Mouse (Mus musculus): ENCODE data around the gene AW549877. TPM values are rescaled to one million over a fixed set of nuclear protein-coding genes. Genes with fewer than 3 reads are reported as not detected.

Gene AW549877
- polyA plus RNA-seq, 1 experiment from 2014 or later, result 37.5 TPM

- peaks cover 19% of the 10 kb centered on the region for H3K27me3 ChIP-seq (ENCODE audit: poor library complexity, severe bottlenecking)
- H3K27ac ChIP-seq, result no peak overlapping the region
- no peaks in the 10 kb centered on the region for H3K36me3 ChIP-seq (replicated peaks)
- DNase-seq (ENCODE audit: extremely low spot score, low spot score), result no peak
- peaks cover 28% of the 10 kb centered on the region for H3K4me1 ChIP-seq
- H3K9me3 ChIP-seq, result no peaks in the 10 kb centered on the region
- 91% methylated on average over 2 of the region's 2 CpGs for WGBS
- no peak overlapping the region for H3K4me3 ChIP-seq
Observed at GRCm38 (mm10) chr15:4023747-4024146, 28.2 kb upstream of the AW549877 start.

- H3K27ac ChIP-seq, result no peak overlapping the region
- H3K27me3 ChIP-seq (ENCODE audit: poor library complexity, severe bottlenecking), result peaks cover 8% of the 10 kb centered on the region
- WGBS, result 83% methylated on average over 4 of the region's 4 CpGs
- no peaks in the 10 kb centered on the region for H3K9me3 ChIP-seq
- H3K36me3 ChIP-seq (replicated peaks), result no peaks in the 10 kb centered on the region
- DNase-seq (ENCODE audit: extremely low spot score, low spot score), result no peak
- peaks cover 7% of the 10 kb centered on the region for H3K4me1 ChIP-seq
- no peak overlapping the region for H3K4me3 ChIP-seq
Observed at GRCm38 (mm10) chr15:4020711-4021110, 25.2 kb upstream of the AW549877 start.

- Histone ChIP-seq H3K4me3 (no peak overlapping the region), H3K4me1 (no peaks in the 10 kb centered on the region), H3K9me3 (no peaks in the 10 kb centered on the region), H3K36me3 (replicated peaks) (no peaks in the 10 kb centered on the region), H3K27me3 (ENCODE audit: poor library complexity, severe bottlenecking) (no peaks in the 10 kb centered on the region), H3K27ac (no peak overlapping the region)
- no peak for DNase-seq (ENCODE audit: extremely low spot score, low spot score)
- WGBS, result 81% methylated on average over 2 of the region's 2 CpGs
Observed at GRCm38 (mm10) chr15:4013873-4014272, 18.3 kb upstream of the AW549877 start.

GRCm38 (mm10) chr15:4000536-4000935, 5.0 kb upstream of the AW549877 start:
- no peak for DNase-seq (ENCODE audit: extremely low spot score, low spot score)
- H3K4me3 ChIP-seq, result no peak overlapping the region
- WGBS, result 91% methylated on average over 2 of the region's 2 CpGs
- H3K4me1 ChIP-seq, result peaks cover 7% of the 10 kb centered on the region; the same call in 1 of the 2 replicates
- H3K9me3 ChIP-seq, result peaks cover 7% of the 10 kb centered on the region; the same call in 1 of the 2 replicates
- H3K27me3 ChIP-seq (ENCODE audit: poor library complexity, severe bottlenecking), result no peaks in the 10 kb centered on the region
- no peak overlapping the region for H3K27ac ChIP-seq
- no peaks in the 10 kb centered on the region for H3K36me3 ChIP-seq (replicated peaks)

- WGBS, result 77% methylated on average over 2 of the region's 2 CpGs
- H3K27ac ChIP-seq, result no peak overlapping the region
- no peak overlapping the region for H3K4me3 ChIP-seq
- no peaks in the 10 kb centered on the region for H3K9me3 ChIP-seq
- no peaks in the 10 kb centered on the region for H3K36me3 ChIP-seq (replicated peaks)
- peaks cover 14% of the 10 kb centered on the region for H3K4me1 ChIP-seq
- no peaks in the 10 kb centered on the region for H3K27me3 ChIP-seq (ENCODE audit: poor library complexity, severe bottlenecking)
- DNase-seq (ENCODE audit: extremely low spot score, low spot score), result no peak
Observed at GRCm38 (mm10) chr15:3999144-3999543, 3.6 kb upstream of the AW549877 start.

- DNase-seq (ENCODE audit: extremely low spot score, low spot score), result no peak
- no peaks in the 10 kb centered on the region for H3K9me3 ChIP-seq
- WGBS, result 24% methylated on average over 14 of the region's 14 CpGs
- no peaks in the 10 kb centered on the region for H3K27me3 ChIP-seq (ENCODE audit: poor library complexity, severe bottlenecking)
- peaks cover 7% of the 10 kb centered on the region for H3K36me3 ChIP-seq (replicated peaks)
- H3K4me1 ChIP-seq, result peaks cover 21% of the 10 kb centered on the region
- H3K4me3 ChIP-seq, result peak overlapping the region; percentile 74
- peak overlapping the region; percentile 95 for H3K27ac ChIP-seq
Observed at GRCm38 (mm10) chr15:3996267-3997010, 895 bp upstream of the AW549877 start.

GRCm38 (mm10) chr15:3994852-3995447, 594 bp downstream of the AW549877 start:
- H3K27me3 ChIP-seq (ENCODE audit: poor library complexity, severe bottlenecking), result no peaks in the 10 kb centered on the region
- H3K36me3 ChIP-seq (replicated peaks), result peaks cover 22% of the 10 kb centered on the region
- no peak for DNase-seq (ENCODE audit: extremely low spot score, low spot score)
- H3K4me1 ChIP-seq, result peaks cover 21% of the 10 kb centered on the region
- 32% methylated on average over 14 of the region's 14 CpGs for WGBS
- H3K27ac ChIP-seq, result peak overlapping the region; percentile 95
- H3K9me3 ChIP-seq, result no peaks in the 10 kb centered on the region
- H3K4me3 ChIP-seq, result peak overlapping the region; percentile 74

GRCm38 (mm10) chr15:3987981-3988380, 7.6 kb downstream of the AW549877 start:
- DNase-seq (ENCODE audit: extremely low spot score, low spot score), result no peak
- H3K9me3 ChIP-seq, result no peaks in the 10 kb centered on the region
- no peaks in the 10 kb centered on the region for H3K4me1 ChIP-seq
- H3K27ac ChIP-seq, result no peak overlapping the region
- no peak overlapping the region for H3K4me3 ChIP-seq
- H3K36me3 ChIP-seq (replicated peaks), result peaks cover 83% of the 10 kb centered on the region
- H3K27me3 ChIP-seq (ENCODE audit: poor library complexity, severe bottlenecking), result no peaks in the 10 kb centered on the region
- 65% methylated on average over 2 of the region's 2 CpGs for WGBS

GRCm38 (mm10) chr15:3984876-3985275, 10.7 kb downstream of the AW549877 start:
- 89% methylated on average over 2 of the region's 2 CpGs for WGBS
- no peaks in the 10 kb centered on the region for H3K9me3 ChIP-seq
- no peak for DNase-seq (ENCODE audit: extremely low spot score, low spot score)
- no peak overlapping the region for H3K4me3 ChIP-seq
- peaks cover 73% of the 10 kb centered on the region for H3K36me3 ChIP-seq (replicated peaks)
- H3K27ac ChIP-seq, result no peak overlapping the region
- H3K27me3 ChIP-seq (ENCODE audit: poor library complexity, severe bottlenecking), result no peaks in the 10 kb centered on the region
- H3K4me1 ChIP-seq, result no peaks in the 10 kb centered on the region

GRCm38 (mm10) chr15:3982732-3983131, 12.8 kb downstream of the AW549877 start:
- H3K27me3 ChIP-seq (ENCODE audit: poor library complexity, severe bottlenecking), result no peaks in the 10 kb centered on the region
- H3K9me3 ChIP-seq, result no peaks in the 10 kb centered on the region
- no peak overlapping the region for H3K4me3 ChIP-seq
- peaks cover 9% of the 10 kb centered on the region for H3K4me1 ChIP-seq
- H3K36me3 ChIP-seq (replicated peaks), result peaks cover 55% of the 10 kb centered on the region
- no peak for DNase-seq (ENCODE audit: extremely low spot score, low spot score)
- WGBS, result 94% methylated on average over 5 of the region's 5 CpGs
- H3K27ac ChIP-seq, result no peak overlapping the region

- Histone ChIP-seq H3K27ac (peak overlapping the region; percentile 96), H3K27me3 (ENCODE audit: poor library complexity, severe bottlenecking) (no peaks in the 10 kb centered on the region), H3K4me1 (peaks cover 9% of the 10 kb centered on the region), H3K9me3 (no peaks in the 10 kb centered on the region), H3K4me3 (peak overlapping the region; percentile 71; the same call in 1 of the 2 replicates), H3K36me3 (replicated peaks) (peaks cover 31% of the 10 kb centered on the region)
- DNase-seq (ENCODE audit: extremely low spot score, low spot score), result no peak
- WGBS, result 88% methylated on average over 3 of the region's 3 CpGs
Observed at GRCm38 (mm10) chr15:3979871-3980270, 15.7 kb downstream of the AW549877 start.

- WGBS, result 2% methylated on average over 61 of the region's 61 CpGs
- Histone ChIP-seq H3K36me3 (replicated peaks) (peaks cover 24% of the 10 kb centered on the region), H3K9me3 (no peaks in the 10 kb centered on the region), H3K4me3 (peak within 1 kb of the TSS; percentile 71), H3K27ac (peak within 1 kb of the TSS; percentile 96), H3K27me3 (ENCODE audit: poor library complexity, severe bottlenecking) (no peaks in the 10 kb centered on the region), H3K4me1 (peaks cover 9% of the 10 kb centered on the region)
- DNase-seq (ENCODE audit: extremely low spot score, low spot score), result peak; percentile 61
Observed at GRCm38 (mm10) chr15:3979061-3979848, 16.3 kb downstream of the AW549877 start, which contains the start of gene Fbxo4. Fbxo4 (minus strand) TSS chr15:3979573.

All from forebrain, embryonic 10.5 days (tissue).